Mouse (Mus musculus) adrenal gland, adult 18-20 months (tissue): ENCODE measurements at regions not wholly inside any gene's neighbourhood (a gene's known extent, or its start where the extent isn't known, plus 50 kb on each side); places are given as distances from the start of the nearest gene placed in this dataset.
A peak's percentile ranks its signal among the peaks of the same experiment; 100 is the strongest.

Experiments used
- DNase-seq, 2 experiments: peaks; one replicate each; pipeline ENCODE4 v3.0.0; 2021 to 2022; ENCODE audit warnings: low spot score in 2 of 2

DNA sequence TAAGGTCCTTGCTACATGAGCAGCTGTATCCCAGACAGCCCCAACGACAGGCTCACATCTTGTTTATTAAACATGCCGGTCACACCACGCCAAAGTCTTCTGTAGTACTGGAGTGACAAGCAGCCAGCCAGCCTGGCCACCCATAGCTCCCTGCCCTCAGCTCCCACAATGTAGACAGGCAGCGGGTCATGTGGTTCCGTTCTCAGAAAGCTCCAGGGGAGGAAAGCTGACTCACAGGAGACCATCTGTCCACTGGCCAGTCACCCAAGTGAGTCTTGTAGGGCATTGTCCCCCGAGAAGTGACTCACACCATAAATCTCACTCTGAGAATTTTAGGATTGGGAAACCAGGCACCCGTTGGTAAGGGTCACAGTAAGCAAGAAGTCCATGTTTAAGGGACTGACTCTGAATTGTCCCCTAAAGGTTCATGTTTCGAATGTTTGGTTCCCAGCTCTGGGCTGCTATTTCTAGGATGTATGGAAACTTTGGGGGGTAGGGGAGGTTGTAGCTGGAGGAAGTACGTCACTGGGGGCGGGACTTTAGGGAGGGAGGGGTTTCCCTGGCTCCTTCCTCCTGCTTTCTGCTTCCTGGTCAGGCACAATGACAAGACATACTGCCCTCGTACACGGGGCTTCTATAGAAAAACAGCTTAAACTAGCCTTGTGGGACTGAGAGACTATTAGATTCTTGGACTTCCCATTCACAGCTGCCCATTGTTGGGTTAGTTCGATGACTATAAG is 203.0 kb upstream of the Tbx3 start:
- DNase-seq, result peak in 1 of 2 experiments; percentile 57

DNA sequence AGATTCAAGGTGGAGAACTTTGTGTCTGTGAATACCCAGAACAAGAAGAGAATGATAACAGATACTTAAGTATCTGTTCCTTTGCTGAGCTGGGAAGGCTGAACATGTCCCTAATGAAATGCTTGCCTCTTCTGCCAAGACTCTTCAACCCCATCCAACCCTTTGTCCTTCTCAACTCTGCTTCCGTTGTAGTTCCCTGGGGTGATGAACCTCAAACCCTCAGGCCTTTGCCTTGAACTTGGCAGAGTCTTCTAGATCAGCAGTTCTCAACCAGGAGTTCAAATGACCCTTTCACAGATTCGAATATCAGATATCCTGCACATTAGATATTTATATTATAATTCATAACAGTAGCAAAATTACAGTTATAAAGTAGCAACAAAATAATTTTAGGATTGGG is 192.5 kb upstream of the Tbx3 start:
- no peak for DNase-seq

DNA sequence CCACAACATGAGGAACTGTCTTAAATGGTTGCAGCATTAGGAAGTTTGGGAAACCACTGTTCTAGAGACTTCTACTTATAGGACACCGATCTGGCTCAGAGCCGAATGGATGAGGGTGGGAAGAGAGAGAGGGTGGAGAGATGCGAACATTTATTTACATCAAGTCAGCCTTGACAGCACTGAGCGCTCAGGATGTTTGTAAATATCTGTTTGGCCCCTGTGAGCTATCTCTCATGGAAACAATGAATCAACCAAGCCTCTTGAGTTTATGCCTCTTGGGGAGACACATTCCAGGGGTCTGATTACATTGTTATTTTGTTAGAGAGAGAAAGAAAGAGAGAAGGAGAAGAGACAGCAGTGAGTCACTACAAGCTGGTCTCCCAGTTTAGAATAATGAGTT is 192.1 kb upstream of the Tbx3 start:
- DNase-seq, result no peak

DNA sequence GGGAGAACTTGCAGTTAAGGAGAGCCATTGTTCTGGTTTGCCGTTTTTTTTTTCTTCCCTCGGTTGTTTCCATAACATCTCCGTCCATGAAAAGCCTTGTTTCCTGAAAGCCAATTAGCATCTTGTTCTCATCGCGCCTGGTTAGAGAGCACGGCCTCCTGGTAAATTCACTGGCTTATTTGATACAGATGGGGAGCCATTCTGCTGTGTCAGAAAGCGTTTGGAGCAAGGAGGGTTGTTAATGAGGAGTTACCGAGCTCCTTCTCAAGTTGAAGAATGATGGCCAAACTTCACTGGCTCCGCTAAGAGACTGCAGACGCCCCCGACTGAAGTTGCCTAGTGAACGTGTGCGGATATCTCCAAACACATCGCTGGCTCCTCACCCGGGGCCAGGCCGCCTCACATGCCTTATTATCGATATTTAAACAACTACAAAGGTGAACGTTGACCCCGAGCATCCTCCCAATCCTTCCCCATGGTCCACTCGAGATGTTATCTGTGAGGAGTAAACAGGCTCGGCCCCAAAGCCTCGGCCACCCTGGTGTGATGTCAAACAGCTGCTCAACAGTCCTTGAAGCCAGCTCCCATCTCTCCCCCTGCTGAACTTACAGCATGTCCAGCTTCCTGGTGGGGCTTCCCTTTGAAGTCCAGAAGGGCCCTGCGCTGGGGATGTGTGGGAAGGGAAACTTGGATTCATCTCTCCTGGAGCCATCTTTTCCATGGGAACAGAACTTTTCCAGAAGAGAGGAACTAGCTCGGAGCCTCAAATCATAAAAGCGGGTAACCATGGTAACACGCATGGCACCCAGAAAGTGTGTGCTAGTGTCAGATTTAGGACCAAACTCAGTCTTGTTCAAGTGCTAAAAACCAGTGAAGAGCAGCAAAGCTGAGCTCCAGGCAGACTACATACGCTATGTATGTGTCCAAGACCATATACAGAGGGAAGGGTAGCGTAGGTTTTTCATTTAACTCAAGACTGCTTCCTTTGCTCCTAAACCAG is 190.0 kb upstream of the Tbx3 start:
- no peak for DNase-seq

DNA sequence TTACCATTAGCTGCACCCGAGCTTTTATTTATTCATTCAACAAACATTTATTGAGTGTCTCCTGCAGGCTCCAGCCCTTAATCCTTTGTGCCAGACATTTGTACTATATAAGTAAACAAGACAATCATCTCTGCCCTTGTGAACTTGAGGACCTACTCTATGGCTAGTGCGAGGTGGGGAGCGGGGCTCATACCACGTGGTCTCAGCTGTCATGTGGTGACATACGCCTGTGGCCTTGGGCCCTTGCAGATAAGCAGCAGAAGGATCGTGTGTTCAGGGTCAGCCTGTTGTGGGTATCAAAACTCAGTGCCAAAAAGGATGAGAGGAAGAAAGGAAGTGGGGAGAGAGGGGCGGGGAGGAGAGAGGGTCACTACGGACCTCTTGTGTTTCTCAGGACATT is 186.8 kb upstream of the Tbx3 start:
- no peak for DNase-seq

DNA sequence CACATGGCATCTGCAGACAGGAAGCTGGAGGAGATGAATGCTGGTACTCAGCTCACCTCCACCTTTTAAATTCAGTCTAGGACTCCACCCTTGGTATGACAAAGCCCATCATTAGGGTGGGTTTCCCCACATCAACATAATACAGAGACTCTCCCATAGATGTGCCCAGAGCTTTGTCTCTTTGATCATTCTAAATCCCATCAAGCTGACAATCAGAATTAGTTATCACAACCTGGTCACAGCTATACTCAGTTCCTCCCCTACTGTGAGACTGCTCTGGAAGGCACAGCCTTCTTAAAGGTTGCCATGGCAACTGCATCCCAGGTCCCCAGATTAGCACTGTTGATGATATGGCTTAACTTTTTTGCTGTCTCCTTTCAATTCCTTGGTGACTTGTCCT is 184.3 kb upstream of the Tbx3 start:
- no peak for DNase-seq

DNA sequence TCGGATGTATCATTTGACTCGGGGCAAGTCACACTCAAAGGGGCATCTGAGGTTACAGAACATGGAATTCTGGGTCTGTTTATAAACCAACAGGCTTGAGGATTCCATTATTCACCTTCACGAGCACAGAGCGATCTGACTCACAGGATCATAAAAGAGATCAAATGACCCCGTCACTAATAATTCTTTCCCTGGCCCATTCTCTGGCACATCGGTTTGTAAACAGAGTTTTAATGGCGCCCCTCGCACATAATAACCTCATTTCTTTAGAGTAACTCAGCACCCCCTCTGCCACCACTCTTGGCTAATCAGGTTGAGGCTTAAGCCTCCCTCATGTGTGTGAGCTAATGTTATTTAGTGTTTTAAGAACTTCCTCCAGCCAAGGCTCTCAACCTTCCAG is 183.3 kb upstream of the Tbx3 start:
- DNase-seq, result no peak

DNA sequence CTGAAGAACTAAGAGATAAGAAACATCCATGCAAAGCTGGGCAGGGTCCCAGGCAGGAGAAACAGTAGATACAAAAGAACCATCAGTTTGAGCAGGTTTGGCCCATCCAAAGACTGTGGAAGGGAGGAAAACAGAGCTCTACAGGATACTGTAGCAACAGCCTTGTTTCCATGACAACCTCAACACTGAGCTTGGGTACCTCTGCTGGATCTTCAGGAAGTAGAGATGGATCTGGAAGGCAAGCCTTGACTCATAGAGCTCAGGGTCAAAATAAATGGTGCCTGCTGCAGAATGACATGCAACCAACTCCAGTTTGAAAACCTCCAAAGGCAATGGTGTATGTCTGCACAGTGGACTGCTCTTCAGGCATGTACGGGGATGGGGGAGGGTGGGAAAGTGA is 173.0 kb upstream of the Tbx3 start:
- DNase-seq, result no peak

DNA sequence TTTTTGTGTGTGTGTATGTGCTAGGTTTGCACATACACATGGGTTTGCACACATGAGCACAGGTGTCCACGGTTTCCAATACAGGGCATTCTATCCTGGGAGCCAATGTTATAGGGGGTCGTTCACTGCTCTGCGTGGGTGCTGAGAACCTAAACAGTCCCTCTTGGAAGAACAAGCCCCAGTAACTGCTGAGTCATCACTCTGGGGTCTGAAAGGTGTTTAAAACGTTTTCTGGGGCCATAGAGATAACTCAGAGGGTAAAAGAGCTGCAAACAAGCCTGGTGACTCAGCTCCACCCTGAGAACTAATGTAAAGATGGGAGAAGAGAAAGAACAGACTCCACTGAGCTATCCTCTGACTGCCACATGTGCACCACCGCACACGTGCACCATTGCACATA is 172.0 kb upstream of the Tbx3 start:
- no peak for DNase-seq

DNA sequence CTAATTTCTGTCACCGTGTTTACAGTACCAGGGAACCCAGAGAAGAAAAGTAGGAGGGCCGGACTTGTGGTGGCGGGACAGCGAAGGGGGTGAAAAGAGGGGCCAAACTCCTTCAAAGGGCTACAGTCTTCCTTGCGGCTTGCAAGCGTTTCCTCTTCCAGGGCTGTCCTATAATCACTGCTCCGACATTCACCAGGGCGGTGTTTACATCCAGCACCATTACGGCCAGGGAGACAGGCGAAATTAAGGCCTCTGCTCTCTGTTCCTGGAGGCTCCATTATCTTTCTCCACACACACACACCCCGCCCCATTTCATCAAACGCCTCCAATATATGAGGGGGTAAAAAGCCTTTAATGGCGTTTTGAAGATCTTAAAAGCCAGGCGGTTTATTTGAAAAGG is 162.8 kb upstream of the Tbx3 start:
- DNase-seq, result no peak

DNA sequence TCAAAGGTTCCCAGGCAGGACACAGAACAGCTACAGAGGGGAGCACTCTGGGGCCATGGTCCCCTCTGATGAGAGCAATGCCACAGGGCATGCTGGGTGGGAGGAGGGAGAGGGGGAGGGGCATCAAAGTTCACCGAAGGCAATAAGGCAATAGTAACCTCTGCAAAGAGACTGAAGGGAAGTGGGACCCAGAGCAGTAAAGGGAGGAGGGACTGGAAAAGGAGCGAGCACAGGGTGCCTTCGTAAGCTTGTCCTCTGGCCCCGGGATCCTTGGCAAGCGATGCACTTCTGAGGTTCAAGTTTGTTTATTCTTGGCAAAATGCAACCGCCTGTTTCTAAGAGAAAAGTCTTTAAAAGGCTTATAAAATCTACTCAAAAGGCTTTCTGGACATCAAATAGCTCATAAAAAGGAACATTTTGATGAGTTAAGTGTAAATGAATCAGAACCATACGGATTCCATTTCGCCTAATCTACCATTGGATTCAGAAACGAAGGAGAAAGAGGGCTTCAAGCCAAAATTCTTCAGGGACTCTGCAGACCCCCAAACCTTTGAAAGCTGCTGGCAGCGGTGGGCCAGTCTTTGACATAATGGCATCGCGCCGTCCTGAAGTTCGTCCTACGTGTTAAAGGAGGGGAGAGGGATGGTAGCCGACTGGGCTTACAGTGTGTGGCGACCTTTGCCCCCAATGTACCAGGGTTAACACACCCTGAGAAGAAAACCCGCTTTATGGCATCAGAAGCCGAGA is 151.8 kb upstream of the Tbx3 start:
- no peak for DNase-seq

DNA sequence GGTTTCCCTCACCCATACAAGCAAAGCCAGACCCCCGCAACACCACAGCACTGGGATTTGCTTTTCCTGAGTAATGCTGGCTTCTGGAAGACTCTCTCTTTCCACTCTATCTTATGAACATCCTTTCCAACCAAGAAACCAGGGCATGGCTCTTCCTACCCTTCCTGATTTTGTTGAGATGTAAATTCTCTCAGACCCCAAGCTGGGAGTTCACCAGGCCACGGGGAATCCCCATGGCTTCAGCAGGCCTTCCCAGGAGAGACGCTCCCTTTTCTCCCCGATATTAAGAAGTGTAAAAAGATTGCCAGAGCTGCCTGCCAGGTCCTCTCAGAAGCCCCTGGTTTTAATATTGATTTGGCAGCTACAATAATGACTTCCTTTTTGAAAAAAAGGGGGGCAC is 146.3 kb upstream of the Tbx3 start:
- DNase-seq, result no peak

DNA sequence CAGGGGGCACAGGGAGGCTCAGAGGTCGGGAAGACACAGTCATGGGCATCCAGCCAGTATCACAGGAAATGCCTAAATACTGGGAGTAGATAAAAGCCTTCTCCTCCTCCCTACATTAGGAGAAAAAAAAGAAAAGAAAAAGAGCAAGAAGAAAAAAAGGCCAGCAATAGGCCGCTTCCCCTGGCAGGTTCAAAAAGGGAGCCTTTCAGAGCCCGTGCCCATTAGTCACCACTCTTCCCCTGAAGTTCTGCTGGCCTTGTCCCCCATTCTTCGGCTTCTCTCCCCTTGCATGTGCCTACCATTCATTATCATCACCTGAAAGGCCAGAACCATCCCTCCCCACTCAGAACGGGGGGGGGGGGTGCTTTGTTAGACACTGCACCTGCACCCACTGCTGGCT is 144.5 kb upstream of the Tbx3 start:
- DNase-seq, result no peak

DNA sequence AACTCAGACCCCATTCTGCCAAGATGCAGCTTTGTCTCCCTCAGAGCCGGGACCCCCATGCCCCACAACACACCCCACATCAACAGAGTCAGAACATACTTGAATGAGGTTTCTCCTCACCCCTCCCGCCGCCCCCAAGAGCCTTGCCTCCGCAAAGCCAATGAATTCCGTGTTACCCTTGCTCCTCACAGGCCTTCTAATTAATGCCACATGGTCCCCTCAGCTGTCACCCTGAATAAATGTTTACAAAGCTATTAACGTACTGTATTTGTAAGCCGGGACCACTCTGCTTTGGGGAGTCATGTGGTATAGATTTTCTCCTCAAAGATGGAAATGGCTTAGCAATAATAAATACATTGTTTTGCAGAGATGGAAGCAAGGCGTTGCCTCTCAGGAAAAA is 140.5 kb upstream of the Tbx3 start:
- no peak for DNase-seq

DNA sequence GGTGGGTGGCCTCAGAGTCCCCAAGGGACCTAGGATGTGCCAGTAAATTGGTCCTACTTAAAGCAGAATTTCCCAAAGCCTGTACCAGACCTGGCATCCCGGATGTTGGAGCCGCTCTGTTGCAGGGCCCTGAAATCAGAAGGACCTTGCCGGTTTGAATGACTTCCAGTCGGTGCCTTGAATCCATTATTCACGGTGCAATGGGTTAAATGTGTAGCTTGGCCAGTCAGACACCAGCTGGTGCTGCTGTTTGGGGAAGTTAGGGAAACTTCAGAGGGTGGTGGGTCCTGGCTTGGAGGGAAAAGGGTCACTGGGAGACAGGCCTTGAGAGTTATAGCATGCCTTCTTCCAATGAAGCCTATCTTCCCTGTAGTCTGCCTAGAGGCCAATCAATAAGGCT is 135.5 kb upstream of the Tbx3 start:
- no peak for DNase-seq

DNA sequence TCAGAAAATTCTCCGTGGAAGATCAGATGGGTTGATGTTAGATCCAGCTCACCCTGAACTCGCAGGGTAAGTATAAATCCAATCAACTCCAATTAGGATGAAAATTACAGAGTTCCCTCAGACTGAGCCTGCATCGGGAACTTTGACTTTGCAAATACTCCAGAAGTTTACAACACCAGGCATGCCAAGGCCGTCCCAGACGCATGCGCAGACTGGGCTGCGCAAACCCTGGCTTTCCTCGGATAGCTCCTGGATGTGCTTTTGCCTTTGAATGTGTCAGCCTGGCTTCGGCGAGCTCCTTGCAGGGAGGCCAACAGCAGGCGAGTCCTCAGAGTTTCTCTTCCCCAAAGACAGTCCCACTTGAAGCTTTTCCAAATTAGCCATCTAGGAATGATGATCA is 127.6 kb upstream of the Tbx3 start:
- peak in 1 of 2 experiments; percentile 20 for DNase-seq

DNA sequence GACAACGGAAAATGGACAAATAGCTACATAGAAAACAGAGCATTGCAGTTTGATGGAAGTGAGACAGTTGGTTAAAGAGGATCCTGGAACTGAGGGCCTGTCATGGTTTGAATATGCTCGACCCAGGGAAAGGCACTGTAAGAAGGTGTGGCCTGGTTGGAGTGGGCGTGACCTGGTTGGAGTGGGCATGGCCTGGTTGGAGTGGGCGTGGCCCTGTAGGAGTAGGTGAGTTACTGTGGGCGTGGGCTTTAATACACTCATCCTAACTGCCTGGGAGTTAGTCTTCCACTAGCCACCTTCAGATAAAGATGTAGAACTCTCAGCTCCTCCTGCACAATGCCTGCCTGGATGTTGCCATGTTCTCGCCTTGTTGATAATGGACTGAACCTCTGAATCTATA is 126.8 kb upstream of the Tbx3 start:
- DNase-seq, result no peak

DNA sequence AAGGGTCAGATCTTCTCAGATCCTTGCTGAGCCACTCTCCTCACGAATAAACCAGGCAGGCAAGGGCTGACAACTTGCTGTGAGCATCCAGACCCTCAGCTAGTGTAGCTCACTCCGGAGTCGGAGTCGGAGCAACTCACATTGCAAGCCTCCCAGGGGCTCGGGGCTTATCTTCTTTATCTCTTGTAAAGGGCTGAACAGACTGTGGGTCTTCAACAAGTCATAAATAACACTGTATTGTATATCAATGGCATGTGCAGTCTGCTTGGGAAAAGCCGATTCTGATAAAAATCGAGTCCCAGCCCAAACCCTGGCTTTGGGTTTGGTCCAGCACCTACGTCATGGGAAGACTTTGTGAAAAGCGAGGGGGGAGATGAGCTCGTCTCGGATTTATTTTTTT is 125.8 kb upstream of the Tbx3 start:
- no peak for DNase-seq

DNA sequence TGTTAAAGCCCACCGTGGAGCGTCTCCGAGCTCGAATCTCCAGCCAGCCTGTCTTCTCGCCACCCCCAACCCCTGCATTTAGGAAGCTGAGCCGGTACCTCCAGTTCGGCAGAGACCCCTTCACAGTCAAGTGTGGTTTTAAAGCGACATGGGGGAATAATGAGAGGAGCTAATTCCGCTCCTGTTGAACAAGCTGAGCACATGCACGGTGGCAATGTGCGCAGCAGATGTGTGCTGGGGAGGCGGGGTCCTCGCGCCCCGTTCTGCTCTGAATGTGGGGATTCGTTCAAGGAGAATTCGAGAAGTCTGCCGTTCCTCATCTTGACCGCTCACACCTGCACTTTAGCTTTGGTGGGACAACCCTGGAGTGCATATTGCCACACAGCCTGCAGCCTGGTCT is 123.4 kb upstream of the Tbx3 start:
- no peak for DNase-seq

DNA sequence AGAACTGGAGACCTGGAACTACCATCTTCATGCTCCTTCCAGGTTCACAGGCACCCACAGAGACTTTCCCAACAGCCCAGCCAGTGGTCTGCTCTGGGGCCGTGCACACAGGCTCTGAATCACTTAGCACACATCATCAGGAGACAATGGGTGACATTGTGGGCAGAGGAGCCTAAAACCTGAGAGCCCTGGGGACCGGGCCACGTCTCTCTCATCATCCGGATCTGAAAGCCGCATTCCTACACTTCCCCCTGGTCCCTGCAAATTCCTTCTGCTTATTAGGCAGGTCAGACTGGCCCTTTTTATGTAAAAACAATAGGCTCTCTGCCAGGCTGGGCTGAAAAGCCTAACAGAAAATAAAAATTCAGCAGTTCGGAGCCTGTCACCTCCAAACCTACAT is 119.6 kb upstream of the Tbx3 start:
- no peak for DNase-seq

DNA sequence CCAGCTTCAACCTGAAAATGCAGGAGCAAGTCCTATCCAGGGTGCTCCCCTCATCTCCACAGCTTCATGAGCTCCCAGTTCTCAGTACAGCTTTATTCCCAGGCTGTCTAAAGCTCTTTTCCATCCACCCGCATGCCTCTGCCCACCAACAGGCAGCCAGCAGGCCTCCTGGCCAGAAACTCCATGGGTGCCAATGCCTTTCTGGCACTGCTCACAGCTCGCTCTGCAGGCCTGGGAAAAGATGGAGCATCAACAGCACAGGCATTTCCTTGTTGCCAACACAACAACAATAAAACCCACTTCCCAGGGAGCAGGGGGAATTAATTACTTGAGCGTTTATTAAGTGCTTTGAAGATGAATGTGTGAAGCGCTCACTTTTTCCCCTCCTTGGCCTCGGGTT is 117.0 kb upstream of the Tbx3 start:
- no peak for DNase-seq

DNA sequence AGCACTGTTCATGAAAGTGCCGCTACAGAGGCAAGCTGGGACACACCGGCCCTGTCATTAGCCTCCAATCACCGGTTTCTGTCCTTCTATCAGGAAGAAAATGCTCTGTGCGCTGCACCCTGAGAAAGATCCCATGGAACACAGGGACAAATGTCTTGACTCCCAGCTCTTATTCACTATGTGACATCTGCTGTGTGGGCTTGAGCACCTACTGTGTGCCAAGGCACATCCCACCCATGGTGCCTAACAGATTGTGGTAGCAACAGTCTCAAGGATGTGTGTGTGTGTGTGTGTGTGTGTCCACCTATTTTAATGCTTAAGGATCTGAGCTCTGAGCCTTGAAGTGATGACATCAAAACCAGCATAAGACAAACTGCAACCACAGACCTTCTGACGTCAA is 113.4 kb upstream of the Tbx3 start:
- DNase-seq, result no peak
